ENCODE assay signal across 9 mouse cellular contexts in the genomic region with DNA sequence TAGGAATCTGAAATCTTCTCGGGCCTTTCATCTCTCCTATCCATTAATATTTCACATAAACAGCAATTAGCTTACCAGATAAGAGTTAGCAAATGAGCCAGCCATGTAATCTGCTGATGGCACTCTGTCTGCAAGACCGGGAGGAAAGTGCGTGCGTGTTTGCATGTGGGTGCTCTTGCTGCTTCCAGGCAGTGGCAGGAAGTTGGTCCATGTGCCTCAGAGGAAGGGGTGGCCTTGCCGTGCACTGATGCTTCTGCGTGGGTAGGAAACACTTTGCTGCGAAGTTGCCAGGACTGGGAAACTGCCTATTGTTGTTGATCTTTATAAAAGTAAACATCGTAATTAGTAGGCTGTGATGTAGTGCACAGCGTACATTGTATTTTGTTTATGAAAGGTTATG. TPM values are rescaled to one million over a fixed set of nuclear protein-coding genes. Genes with fewer than 3 reads are reported as not detected.
DNase-seq lines count a peak whose midpoint lies in the region; ATAC-seq and TF ChIP-seq lines count a peak whose summit lies in the region.
"Had no signal": no experiment of that assay in that cellular context is flagged by ENCODE, and none has a peak within 500 bp of the region (broad histone marks: within the 10 kb centered on the region; RNA-seq: fewer than 3 reads in every experiment).

No protein-coding gene starts in this region.

- H3K36me3 ChIP-seq in forebrain, embryonic 13.5 days (ENCODE audit: poor library complexity, severe bottlenecking): peaks cover 13% of the 10 kb centered on the region
- peaks cover 38% of the 10 kb centered on the region for H3K36me3 ChIP-seq in forebrain, embryonic 10.5 days (replicated peaks)
- peaks cover 24% of the 10 kb centered on the region for H3K36me3 ChIP-seq in limb, embryonic 10.5 days
- no peaks in the 10 kb centered on the region for H3K36me3 ChIP-seq in stomach, postnatal 0 days (ENCODE audit: control insufficient read depth, insufficient read depth, low read length)
- H3K36me3 ChIP-seq: liver, embryonic 15.5 days had no signal

- H3K4me1 ChIP-seq in forebrain, embryonic 13.5 days: peaks cover 52% of the 10 kb centered on the region
- peaks cover 41% of the 10 kb centered on the region for H3K4me1 ChIP-seq in forebrain, embryonic 10.5 days
- peaks cover 54% of the 10 kb centered on the region for H3K4me1 ChIP-seq in limb, embryonic 10.5 days
- H3K4me1 ChIP-seq in stomach, postnatal 0 days (replicated peaks; ENCODE audit: control insufficient read depth, insufficient read depth): peaks cover 14% of the 10 kb centered on the region

- no peak for TF ChIP-seq CTCF in stomach, postnatal 0 days (IDR thresholded peaks at IDR 0.05; ENCODE audit: low read depth)

- DNase-seq in forebrain, embryonic 10.5 days (ENCODE audit: extremely low spot score, low spot score): no peak
- DNase-seq in right cerebral cortex, adult 18-20 months: peak; percentile 47
- DNase-seq in right cerebral cortex, postnatal 36 days (ENCODE audit: low spot score in 2 of 2): no peak
- no peak for DNase-seq in limb, embryonic 10.5 days (ENCODE audit: low spot score)
- DNase-seq in stomach, postnatal 0 days (ENCODE audit: low spot score): no peak
- DNase-seq in spleen, adult 18-20 months: no peak
- no peak for DNase-seq in gastrocnemius, postnatal 10 days

- no peaks in the 10 kb centered on the region for H3K27me3 ChIP-seq in forebrain, embryonic 13.5 days
- no peaks in the 10 kb centered on the region for H3K27me3 ChIP-seq in forebrain, embryonic 10.5 days (ENCODE audit: poor library complexity, severe bottlenecking)
- H3K27me3 ChIP-seq in limb, embryonic 10.5 days (ENCODE audit: low read depth, poor library complexity, severe bottlenecking): no peaks in the 10 kb centered on the region
- H3K27me3 ChIP-seq in stomach, postnatal 0 days (ENCODE audit: control insufficient read depth, insufficient read depth, low read length): no peaks in the 10 kb centered on the region
- H3K27me3 ChIP-seq: liver, embryonic 15.5 days had no signal

- no peak for ATAC-seq in forebrain, embryonic 13.5 days
- no peak for ATAC-seq in stomach, postnatal 0 days (ENCODE audit: low FRiP score, low TSS enrichment)

- no peaks in the 10 kb centered on the region for H3K9me3 ChIP-seq in forebrain, embryonic 13.5 days (replicated peaks)
- H3K9me3 ChIP-seq in forebrain, embryonic 10.5 days: no peaks in the 10 kb centered on the region
- no peaks in the 10 kb centered on the region for H3K9me3 ChIP-seq in limb, embryonic 10.5 days (replicated peaks)
- H3K9me3 ChIP-seq in stomach, postnatal 0 days (ENCODE audit: control insufficient read depth, low read length): no peaks in the 10 kb centered on the region
- H3K9me3 ChIP-seq: liver, embryonic 15.5 days had no signal

- H3K4me2 ChIP-seq in forebrain, embryonic 13.5 days: peak overlapping the region; percentile 34
- peak overlapping the region; percentile 8; the same call in 1 of the 2 replicates for H3K4me2 ChIP-seq in stomach, postnatal 0 days (replicated peaks; ENCODE audit: low read depth)
- H3K4me2 ChIP-seq: liver, embryonic 15.5 days had no signal

- TF ChIP-seq EP300 in stomach, postnatal 0 days (optimal IDR thresholded peaks at IDR 0.05): no peak

- WGBS in forebrain, embryonic 13.5 days: 39% methylated on average over 9 of the region's 9 CpGs
- WGBS in forebrain, embryonic 10.5 days: 78% methylated on average over 9 of the region's 9 CpGs
- 60% methylated on average over 9 of the region's 9 CpGs for WGBS in limb, embryonic 10.5 days
- 33% methylated on average over 9 of the region's 9 CpGs for WGBS in stomach, postnatal 0 days

- peak overlapping the region; percentile 83 for H3K27ac ChIP-seq in forebrain, embryonic 13.5 days
- H3K27ac ChIP-seq in forebrain, embryonic 10.5 days: no peak overlapping the region; the same call in 1 of the 2 replicates
- peak overlapping the region; percentile 77 for H3K27ac ChIP-seq in limb, embryonic 10.5 days
- peak overlapping the region; percentile 78 for H3K27ac ChIP-seq in stomach, postnatal 0 days (replicated peaks)
- H3K27ac ChIP-seq: liver, embryonic 15.5 days had no signal

- 0 out of 2 replicates have a peak overlapping the region, but pooled peaks have one; percentile 1 for H3K9ac ChIP-seq in forebrain, embryonic 13.5 days
- no peak overlapping the region for H3K9ac ChIP-seq in stomach, postnatal 0 days (ENCODE audit: low read length)
- H3K9ac ChIP-seq: liver, embryonic 15.5 days had no signal

- H3K4me3 ChIP-seq in forebrain, embryonic 13.5 days: no peak overlapping the region
- H3K4me3 ChIP-seq in forebrain, embryonic 10.5 days: no peak overlapping the region
- no peak overlapping the region for H3K4me3 ChIP-seq in limb, embryonic 10.5 days
- H3K4me3 ChIP-seq in stomach, postnatal 0 days (ENCODE audit: low read depth, low read length): no peak overlapping the region
- H3K4me3 ChIP-seq: liver, embryonic 15.5 days had no signal

RNA-seq across cellular contexts. Expression of a gene that starts 42.0 kb away (rescaled TPM):
- polyA plus RNA-seq in forebrain, embryonic 13.5 days (2015; fragmentation: Nextera tagmentation; extraction: Ambion mirVana): 33.0 and 34.1 TPM in 2 replicates
- 15.6 and 18.4 TPM in 2 replicates for polyA plus RNA-seq in forebrain, embryonic 10.5 days (2016; fragmentation: Nextera tagmentation; extraction: Ambion mirVana)
- 14.5 and 19.6 TPM in 2 replicates for polyA plus RNA-seq in limb, embryonic 10.5 days (2016; fragmentation: Nextera tagmentation; extraction: Ambion mirVana)
- polyA plus RNA-seq in stomach, postnatal 0 days (2015; fragmentation: Nextera tagmentation; extraction: Ambion mirVana): 4.0 and 5.1 TPM in 2 replicates
- total RNA-seq in gastrocnemius, postnatal 10 days (2021): 10 to 100 TPM; 24.1 to 31.6 TPM
